Mouse (Mus musculus) embryonic fibroblast, embryonic 13.5 days (primary cell): ENCODE measurements around the gene Gna14.

Experiments
- CTCF ChIP-seq: IDR thresholded peaks from 2 replicates; pipeline ENCODE4 v1.5.1; 2011; ENCODE audit warnings: mild to moderate bottlenecking, control low read depth, low read length, moderate library complexity, borderline replicate concordance; ENCODE audit not compliant: insufficient read depth
- POLR2A ChIP-seq: IDR thresholded peaks from 2 replicates; pipeline ENCODE4 v1.6.1; 2011; ENCODE audit warnings: low read depth, mild to moderate bottlenecking, control low read depth, low read length, moderate library complexity

GRCm38 (mm10) chr19:16457127-16457526 lies 21.6 kb downstream of the Gna14 start:
- TF ChIP-seq CTCF (no peak), POLR2A (no peak)
